Mouse (Mus musculus): ENCODE measurements around the gene Apex1.
"Not testable (repeated sequence)": the region's sequence is repeated elsewhere in the genome, so short reads cannot be mapped to it uniquely, and the experiment has no call there.

Apex1 gene

DNA sequence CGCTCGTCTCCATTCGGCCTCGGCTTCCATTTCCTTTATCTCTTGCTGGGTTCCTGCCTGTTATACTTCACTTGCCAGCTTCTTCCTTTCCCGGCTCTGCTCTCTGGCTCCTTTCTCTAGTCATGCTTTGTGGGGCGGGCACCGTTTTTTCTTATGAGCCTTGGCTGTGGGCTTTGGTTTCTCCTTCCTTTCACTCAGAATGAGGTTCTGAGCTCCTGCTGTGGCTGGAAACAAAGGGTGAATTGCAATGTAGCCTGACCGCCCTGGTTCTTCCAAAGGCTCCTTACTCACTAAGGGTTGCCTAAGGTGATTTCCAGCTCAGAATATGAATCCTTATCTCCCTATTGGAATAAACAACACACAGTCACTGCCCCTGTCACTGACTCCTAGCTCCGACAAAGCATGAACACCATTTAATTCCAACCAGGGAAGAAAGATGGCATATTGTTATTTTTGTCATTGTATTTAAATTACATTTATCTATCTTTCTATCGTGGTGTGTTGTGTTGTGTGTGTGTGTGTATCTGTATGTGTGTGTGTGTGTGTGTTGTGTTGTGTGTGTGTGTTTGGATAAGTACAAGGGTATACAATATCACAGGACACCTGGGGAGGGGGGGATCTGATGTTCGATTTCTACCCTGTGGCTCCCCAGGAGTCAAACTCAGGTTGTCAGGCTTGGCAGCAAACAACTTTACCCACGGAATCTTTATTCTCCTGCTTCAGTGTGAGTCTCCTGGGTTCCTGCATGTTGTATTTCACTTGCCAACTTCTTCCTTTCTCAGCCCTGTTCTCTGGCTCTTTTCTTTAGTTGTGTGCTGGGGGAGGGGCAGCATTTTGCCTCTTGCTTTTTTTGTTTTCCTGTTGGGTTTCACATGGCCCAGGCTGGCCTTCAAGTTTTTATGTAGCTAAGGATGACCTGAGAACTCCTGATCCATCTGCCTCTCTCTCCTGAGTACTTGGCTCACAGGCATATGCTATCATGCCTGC lies 45.1 kb downstream of the Apex1 start:
- DNase-seq (ENCODE audit: low spot score): no peak

DNA sequence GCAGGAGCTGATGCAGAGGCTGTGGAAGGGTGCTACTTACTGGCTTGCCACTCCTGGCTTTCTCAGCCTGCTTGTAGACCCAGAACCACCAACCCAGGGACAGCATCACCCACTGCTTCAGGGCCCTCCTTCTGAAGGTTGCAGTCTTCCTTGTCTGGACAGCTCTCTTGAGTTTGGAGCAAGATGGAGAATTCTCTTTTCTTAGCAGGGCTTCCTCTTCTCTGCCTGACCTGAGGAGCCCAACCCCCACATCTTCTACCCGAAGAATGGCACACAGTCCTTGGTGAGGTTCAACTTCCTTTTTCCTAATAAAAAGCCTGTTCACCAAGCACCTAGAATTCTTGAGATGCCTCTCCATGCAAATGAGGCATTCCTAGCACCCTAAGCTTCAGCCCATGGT lies 46.1 kb downstream of the Apex1 start:
- DNase-seq (ENCODE audit: low spot score): no peak

DNA sequence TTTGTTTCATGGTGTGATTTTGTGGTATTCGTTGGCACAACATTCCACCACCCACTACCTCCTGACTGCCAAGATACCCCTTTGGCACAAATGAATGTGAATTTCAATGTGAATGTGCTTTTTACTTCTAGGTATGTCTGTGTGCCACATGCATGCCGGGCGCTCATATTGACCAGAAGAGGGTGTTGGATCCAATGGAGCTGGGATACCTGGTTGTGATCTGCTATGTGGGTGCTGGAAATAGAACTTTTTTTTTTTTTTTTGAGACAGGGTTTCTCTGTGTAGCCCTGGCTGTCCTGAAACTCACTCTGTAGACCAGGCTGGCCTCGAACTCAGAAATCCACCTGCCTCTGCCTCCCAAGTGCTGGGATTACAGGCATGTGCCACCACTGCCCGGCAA lies 48.3 kb downstream of the Apex1 start:
- not testable (repeated sequence) for DNase-seq (ENCODE audit: low spot score)

DNA sequence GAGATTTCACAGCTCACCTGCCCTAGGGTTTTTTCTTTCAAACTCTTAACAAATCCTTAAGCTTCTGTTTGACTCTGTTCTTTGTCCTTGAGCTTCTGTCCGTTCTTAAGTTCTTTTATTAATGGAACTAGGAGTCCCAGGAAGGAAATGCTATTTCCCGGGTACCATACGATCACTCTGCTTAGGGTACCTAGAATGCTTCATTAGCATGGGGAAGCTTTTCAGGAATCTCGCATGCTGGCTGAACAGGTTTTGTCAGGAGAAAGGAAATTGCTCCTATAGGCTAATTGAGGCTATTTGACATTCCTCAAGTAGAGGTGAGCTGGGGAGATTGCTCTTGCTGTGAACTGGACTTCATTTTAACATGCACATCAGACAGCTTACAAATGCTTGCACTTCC lies 48.9 kb downstream of the Apex1 start:
- no peak for DNase-seq (ENCODE audit: low spot score)

DNA sequence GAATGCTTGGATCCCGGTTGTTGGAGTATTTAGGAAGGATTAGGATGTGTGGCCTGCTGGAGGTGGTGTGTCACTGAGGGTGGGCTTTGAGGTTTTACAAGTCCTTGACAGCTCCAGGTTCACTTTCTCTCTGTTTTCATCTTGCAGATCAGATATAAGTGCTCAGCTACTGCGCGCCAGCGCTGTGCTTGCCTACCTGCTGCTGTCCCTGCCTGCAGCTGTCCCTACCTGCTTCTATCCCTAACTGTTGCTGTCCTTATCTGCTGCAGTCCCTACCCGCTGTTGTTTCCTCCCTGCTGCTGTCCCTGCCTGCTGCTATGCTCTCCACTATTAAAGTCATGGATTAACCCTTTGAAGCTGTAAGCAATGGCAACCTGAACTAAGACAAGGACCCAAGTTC lies 50.2 kb downstream of the Apex1 start:
- no peak for DNase-seq (ENCODE audit: low spot score)

DNA sequence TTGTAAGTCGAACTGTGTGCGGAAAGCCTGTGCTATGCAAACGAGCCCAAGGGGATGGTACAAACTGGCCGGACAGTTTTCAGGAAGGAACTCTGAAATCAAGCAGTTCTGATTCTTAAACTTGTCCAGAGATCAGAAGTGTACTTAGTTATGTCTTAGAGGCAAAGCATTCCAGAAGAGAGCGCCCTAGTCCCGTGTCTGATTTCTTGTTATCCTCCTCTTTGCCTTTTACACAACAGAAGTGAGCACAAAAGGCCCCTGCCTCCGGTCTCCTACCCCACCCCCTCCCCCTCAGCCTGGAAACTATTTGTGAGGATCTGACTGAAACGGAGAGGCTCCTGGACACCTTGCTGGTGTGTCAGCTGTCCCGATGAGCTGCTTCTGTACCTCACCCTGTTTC lies 51.9 kb downstream of the Apex1 start:
- no peak for DNase-seq (ENCODE audit: low spot score)
